Mouse (Mus musculus) intestine, embryonic 14.5 days (tissue): Measurements from ENCODE around the gene Nwd1. TPM values are rescaled to one million over a fixed set of nuclear protein-coding genes. Genes with fewer than 3 reads are reported as not detected.
"Not testable (repeated sequence)": the region's sequence is repeated elsewhere in the genome, so short reads cannot be mapped to it uniquely, and the experiment has no call there.

Source experiments
- ATAC-seq: fragments of 200-750 bp; cut with Nextera tagmentation; replicated peaks from 2 replicates; pipeline ENCODE4 v1.8.0; 2017; ENCODE audit warnings: low read depth, moderate number of reproducible peaks, moderate TSS enrichment, moderate library complexity; ENCODE audit not compliant: low FRiP score, low TSS enrichment
- DNase-seq: peaks from one replicate; pipeline ENCODE4 v3.0.0-alpha.2; 2018; ENCODE audit warnings: low spot score
- H3K27ac ChIP-seq: fragments of 300-500 bp; sonication (generic); 2 replicates; pipeline ENCODE4 v1.5.1; 2014; ENCODE audit warnings: low read depth, mild to moderate bottlenecking, control low read depth
- H3K27me3 ChIP-seq: fragments of 300-500 bp; sonication (generic); replicated peaks from 2 replicates; pipeline ENCODE4 v1.6.1; 2014; ENCODE audit warnings: low read length, control low read depth; ENCODE audit not compliant: control insufficient read depth, insufficient read depth
- H3K36me3 ChIP-seq: fragments of 300-500 bp; sonication (generic); 2 replicates; pipeline ENCODE4 v1.6.1; 2014; ENCODE audit warnings: low read length, control low read depth; ENCODE audit not compliant: control insufficient read depth, insufficient read depth
- H3K4me1 ChIP-seq: fragments of 300-500 bp; sonication (generic); replicated peaks from 2 replicates; pipeline ENCODE4 v1.6.1; 2014; ENCODE audit warnings: low read length, control low read depth, mixed read lengths; ENCODE audit not compliant: control insufficient read depth, insufficient read depth
- H3K4me2 ChIP-seq: fragments of 300-500 bp; sonication (generic); 2 replicates; pipeline ENCODE4 v1.6.1; 2014; ENCODE audit warnings: low read length
- H3K4me3 ChIP-seq: fragments of 300-500 bp; sonication (generic); 2 replicates; pipeline ENCODE4 v1.5.1; 2014; ENCODE audit warnings: low read depth, low read length, control low read depth, mixed read lengths
- H3K9ac ChIP-seq: fragments of 300-500 bp; sonication (generic); 2 replicates; pipeline ENCODE4 v1.6.1; 2014; ENCODE audit warnings: mild to moderate bottlenecking, low read length
- H3K9me3 ChIP-seq: fragments of 300-500 bp; sonication (generic); 2 replicates; pipeline ENCODE4 v1.6.1; 2016; ENCODE audit warnings: low read length, control low read depth; ENCODE audit not compliant: control insufficient read depth
- WGBS: fragments of 180-500 bp; shearing (Covaris S2); extraction: QIAGEN DNeasy Blood & Tissue Kit; methylation state at CpG from one replicate; pipeline ENCODE4 v1.1.7; 2014; 5-methylcytosine and 5-hydroxymethylcytosine counted together
- polyA plus RNA-seq: library from polyadenylated mRNA; unstranded; fragments of >200 nt; fragmentation: Nextera tagmentation; extraction: Ambion mirVana; gene quantifications from 2 replicates; pipeline ENCODE4 v1.2.1, GENCODE M21; 2014

Gene Nwd1
- polyA plus RNA-seq, 1 experiment from 2014 or later, result 0.05 TPM

DNA sequence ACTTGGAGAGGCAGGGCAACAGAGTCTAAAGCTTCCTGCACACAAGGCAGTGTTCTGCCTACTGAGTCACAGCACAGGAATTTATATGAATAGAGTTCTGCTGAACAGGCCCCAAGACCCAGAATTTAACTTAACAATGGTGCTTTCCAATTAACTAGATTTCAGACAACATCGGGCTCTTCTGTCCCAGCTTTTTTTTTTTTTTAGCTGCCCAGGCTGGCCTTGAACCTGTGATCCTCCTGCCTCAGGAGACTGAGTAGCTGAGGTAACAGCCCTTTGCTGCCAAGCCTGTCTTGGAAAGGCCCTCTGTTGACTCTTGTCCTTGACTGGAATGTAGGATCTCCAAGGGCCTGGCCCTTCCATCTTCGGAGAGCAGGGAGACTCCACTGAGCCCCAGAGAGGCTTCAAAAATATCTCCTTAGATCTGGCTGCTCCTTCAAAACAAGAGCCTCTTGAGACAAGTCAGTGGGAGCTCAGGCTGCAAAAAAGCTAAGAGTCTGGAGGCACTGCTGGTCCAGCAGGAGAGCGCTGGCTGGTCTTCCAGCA lies 17.7 kb downstream of the Nwd1 start:
- H3K27me3 ChIP-seq, result no peaks in the 10 kb centered on the region
- H3K27ac ChIP-seq, result no peak overlapping the region
- DNase-seq (no peak), ATAC-seq (no peak)
- H3K4me1 ChIP-seq, result no peaks in the 10 kb centered on the region
- no peak overlapping the region for H3K4me3 ChIP-seq
- H3K36me3 ChIP-seq, result no peaks in the 10 kb centered on the region
- H3K4me2 ChIP-seq, result no peak overlapping the region
- WGBS, result 74% methylated on average over 3 of the region's 3 CpGs
- H3K9me3 ChIP-seq, result no peaks in the 10 kb centered on the region
- H3K9ac ChIP-seq, result no peak overlapping the region

DNA sequence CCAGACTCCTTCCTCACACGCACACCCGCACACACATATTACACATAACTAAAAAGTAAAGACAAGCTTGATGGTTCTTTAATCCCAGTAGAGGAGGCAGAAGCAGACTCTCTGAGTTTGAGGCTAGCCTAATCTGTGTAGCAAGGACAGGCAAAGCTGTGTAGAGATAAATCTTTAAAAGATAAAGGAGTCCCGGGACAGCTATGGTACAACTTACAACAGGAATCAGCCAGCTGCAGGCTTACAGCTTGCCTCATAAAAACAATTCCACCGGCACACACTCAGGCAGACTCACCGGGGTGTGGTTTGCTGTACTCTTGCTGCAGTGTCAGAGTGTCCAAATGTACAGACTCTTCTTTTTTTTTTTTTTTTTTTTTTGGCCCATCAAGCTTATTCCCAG lies 18.2 kb downstream of the Nwd1 start:
- H3K9ac ChIP-seq, result no peak overlapping the region
- ATAC-seq (no peak), DNase-seq (no peak)
- no peak overlapping the region for H3K4me2 ChIP-seq
- no peaks in the 10 kb centered on the region for H3K9me3 ChIP-seq
- 68% methylated on average over 5 of the region's 5 CpGs for WGBS
- H3K27ac ChIP-seq, result no peak overlapping the region
- H3K36me3 ChIP-seq, result no peaks in the 10 kb centered on the region
- no peaks in the 10 kb centered on the region for H3K4me1 ChIP-seq
- H3K27me3 ChIP-seq, result no peaks in the 10 kb centered on the region
- no peak overlapping the region for H3K4me3 ChIP-seq

DNA sequence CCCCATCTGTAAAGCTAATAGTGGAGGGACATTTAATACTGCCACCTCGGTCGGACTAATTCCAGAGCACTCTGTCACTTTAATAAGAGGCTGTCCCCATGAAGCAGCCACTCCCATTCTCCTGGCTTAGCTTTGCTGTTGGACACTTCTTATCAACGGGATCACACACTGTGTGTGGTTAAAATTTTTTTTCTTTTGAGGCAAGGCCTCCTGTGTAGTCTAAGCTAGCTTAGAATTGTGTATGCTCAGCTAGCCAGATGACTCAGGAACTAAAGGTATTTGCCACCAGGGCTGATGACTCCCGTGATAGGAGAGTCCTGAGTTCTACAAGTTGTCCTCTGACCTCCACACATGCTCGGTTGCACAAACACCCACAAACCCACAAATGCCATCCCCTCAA lies 18.9 kb downstream of the Nwd1 start:
- ATAC-seq (no peak), DNase-seq (no peak)
- Histone ChIP-seq H3K4me3 (no peak overlapping the region), H3K4me1 (no peaks in the 10 kb centered on the region), H3K27me3 (no peaks in the 10 kb centered on the region), H3K27ac (no peak overlapping the region), H3K9ac (no peak overlapping the region), H3K4me2 (no peak overlapping the region), H3K36me3 (no peaks in the 10 kb centered on the region), H3K9me3 (no peaks in the 10 kb centered on the region)
- WGBS, result 66% methylated on average over 5 of the region's 5 CpGs

DNA sequence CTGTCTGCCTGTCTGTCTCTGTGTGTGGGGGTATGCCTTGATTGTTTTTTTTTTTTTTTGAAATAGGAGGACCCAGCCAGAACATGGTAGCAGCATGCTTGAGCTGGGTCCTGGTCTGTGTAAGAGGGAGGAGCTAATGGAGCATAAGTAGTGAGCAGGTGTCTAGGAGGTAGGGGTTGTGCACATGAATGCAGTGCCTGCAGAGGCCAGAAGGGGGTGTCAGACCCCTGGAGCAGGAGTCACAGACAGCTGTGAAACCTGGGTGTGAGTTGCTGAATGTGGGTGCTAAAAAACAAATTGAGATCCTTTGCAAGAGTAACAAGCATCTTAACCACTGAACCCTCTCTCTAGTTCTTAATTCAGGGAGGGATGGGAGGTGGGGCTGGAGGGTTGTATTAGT lies 22.4 kb downstream of the Nwd1 start:
- H3K9ac ChIP-seq, result no peak overlapping the region
- no peak overlapping the region for H3K27ac ChIP-seq
- no peak for DNase-seq
- no peaks in the 10 kb centered on the region for H3K27me3 ChIP-seq
- no peaks in the 10 kb centered on the region for H3K36me3 ChIP-seq
- no peaks in the 10 kb centered on the region for H3K9me3 ChIP-seq
- no peak for ATAC-seq
- H3K4me3 ChIP-seq, result no peak overlapping the region
- no peak overlapping the region for H3K4me2 ChIP-seq
- no peaks in the 10 kb centered on the region for H3K4me1 ChIP-seq

DNA sequence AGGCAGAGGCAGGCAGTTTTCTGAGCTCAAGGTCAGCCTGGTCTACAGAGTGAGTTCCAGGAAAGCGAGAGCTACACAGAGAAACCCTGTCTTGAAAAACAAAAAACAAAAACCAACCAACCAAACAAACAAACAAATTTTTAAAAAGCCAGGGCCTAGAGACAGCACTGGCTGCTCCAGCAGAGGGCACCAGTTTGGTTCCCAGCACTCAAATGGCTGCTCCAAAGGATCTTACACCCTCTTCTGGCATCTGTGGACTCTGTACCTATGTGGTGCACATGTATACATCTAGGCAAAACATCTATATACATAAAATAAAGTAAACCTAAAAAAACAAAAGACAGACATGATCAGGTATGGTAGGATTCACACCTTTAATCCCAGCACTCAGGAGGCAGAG lies 26.3 kb downstream of the Nwd1 start:
- DNase-seq (no peak), ATAC-seq (no peak)
- 77% methylated on average over 1 of the region's 1 CpGs for WGBS
- no peak overlapping the region for H3K4me3 ChIP-seq
- H3K9ac ChIP-seq, result no peak overlapping the region
- no peaks in the 10 kb centered on the region for H3K27me3 ChIP-seq
- H3K4me1 ChIP-seq, result no peaks in the 10 kb centered on the region
- no peaks in the 10 kb centered on the region for H3K36me3 ChIP-seq
- H3K9me3 ChIP-seq, result no peaks in the 10 kb centered on the region
- H3K4me2 ChIP-seq, result no peak overlapping the region
- no peak overlapping the region for H3K27ac ChIP-seq

DNA sequence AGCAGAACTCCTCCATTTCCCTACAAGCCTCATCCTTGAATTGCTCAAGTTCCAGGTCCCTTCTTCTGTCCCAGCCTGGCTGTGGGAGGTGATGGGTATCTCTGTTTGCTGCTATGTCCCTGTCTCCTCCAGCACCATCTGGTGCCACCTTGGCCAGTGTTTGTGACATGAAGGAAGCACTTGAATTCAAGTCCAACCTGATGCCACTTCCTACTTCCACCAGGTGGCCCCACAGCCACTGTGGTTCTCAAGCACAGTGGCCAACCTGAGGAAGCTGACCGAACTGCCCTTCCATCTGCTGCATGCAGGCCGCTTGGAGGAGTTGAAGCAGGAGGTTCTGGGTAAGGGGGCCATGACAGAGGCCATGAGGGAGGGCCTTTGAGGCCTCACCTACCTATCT lies 27.7 kb downstream of the Nwd1 start:
- ATAC-seq (no peak), DNase-seq (no peak)
- no peak overlapping the region for H3K4me3 ChIP-seq
- no peaks in the 10 kb centered on the region for H3K4me1 ChIP-seq
- H3K36me3 ChIP-seq, result no peaks in the 10 kb centered on the region
- 82% methylated on average over 2 of the region's 2 CpGs for WGBS
- no peak overlapping the region for H3K27ac ChIP-seq
- no peaks in the 10 kb centered on the region for H3K27me3 ChIP-seq
- H3K9me3 ChIP-seq, result no peaks in the 10 kb centered on the region
- H3K9ac ChIP-seq, result no peak overlapping the region
- H3K4me2 ChIP-seq, result no peak overlapping the region

DNA sequence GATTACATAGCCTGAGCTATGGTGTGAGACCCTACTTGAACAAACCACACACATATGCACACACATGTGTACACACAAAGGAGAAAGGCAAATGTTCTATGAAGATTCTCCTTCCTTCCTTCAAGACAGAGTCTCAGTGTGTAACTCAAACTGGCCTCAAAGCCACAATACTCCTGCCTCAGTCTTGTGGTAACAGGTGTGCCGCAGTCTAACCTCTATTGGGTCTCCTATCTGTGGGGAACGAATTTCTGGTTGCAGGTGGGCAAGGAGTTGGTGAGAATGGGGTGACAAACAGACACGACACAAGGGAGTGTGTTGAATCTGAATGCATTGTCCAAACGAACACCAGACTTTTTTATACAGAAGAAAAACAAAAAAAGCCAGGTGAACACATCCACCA lies 29.9 kb downstream of the Nwd1 start:
- DNase-seq (no peak), ATAC-seq (no peak)
- Histone ChIP-seq H3K9me3 (no peaks in the 10 kb centered on the region), H3K4me2 (no peak overlapping the region), H3K4me1 (no peaks in the 10 kb centered on the region), H3K27ac (no peak overlapping the region), H3K27me3 (no peaks in the 10 kb centered on the region), H3K4me3 (no peak overlapping the region), H3K9ac (no peak overlapping the region), H3K36me3 (no peaks in the 10 kb centered on the region)
- WGBS, result 63% methylated on average over 4 of the region's 4 CpGs

DNA sequence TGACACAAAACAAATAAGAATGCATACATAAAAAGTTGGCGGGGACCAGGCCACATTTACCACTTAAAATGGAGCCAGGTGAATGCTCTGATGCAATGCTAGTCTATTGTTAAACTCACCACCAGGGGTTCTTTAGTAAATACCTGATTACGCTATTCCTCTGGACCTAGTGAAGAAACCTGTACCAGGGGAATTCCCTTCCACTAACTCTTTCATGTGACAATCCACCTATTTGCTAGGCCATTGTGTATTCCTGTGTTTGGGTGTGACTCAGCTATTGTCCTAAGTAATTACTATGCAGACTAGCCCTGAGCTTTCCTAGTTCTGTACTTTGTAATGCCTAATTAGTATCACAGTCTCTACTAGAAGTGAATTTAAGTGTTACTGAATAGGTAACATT lies 30.3 kb downstream of the Nwd1 start:
- not testable (repeated sequence) for H3K4me1 ChIP-seq, H3K4me2 ChIP-seq, H3K9me3 ChIP-seq, H3K4me3 ChIP-seq, H3K27ac ChIP-seq, DNase-seq, H3K9ac ChIP-seq, H3K36me3 ChIP-seq, ATAC-seq, H3K27me3 ChIP-seq
- WGBS, result 68% methylated on average over 2 of the region's 2 CpGs

DNA sequence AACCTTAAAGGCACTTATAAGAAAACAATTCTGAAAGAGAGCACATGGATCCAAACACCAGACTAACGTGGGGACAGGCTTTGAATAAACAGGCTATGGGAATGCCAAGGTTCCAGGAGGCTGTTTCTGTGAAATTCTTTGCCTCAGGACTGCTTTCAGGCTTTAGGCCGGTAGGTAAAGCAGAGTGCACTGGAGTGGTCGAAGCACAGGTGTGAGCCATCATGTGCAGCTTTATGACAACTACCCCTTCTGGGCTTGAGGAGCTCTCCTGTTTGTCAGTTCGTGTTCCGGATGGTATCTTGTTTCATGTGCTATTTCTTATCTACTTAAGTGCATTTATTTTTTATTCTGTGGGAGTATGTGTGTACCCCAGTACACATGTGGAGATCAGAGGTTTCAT lies 30.8 kb downstream of the Nwd1 start:
- no peak overlapping the region for H3K27ac ChIP-seq
- no peak overlapping the region for H3K4me2 ChIP-seq
- no peaks in the 10 kb centered on the region for H3K9me3 ChIP-seq
- H3K27me3 ChIP-seq, result no peaks in the 10 kb centered on the region
- no peaks in the 10 kb centered on the region for H3K4me1 ChIP-seq
- 56% methylated on average over 5 of the region's 5 CpGs for WGBS
- ATAC-seq (no peak), DNase-seq (no peak)
- H3K4me3 ChIP-seq, result no peak overlapping the region
- H3K36me3 ChIP-seq, result no peaks in the 10 kb centered on the region
- H3K9ac ChIP-seq, result no peak overlapping the region
